Mouse (Mus musculus) liver (tissue): ENCODE data around the gene Rps21.

Source experiments
- DNase-seq: peaks from one replicate; pipeline ENCODE4 v3.0.0-alpha.2; 2020; ENCODE audit warnings: mixed read lengths

The Rps21 gene

GRCm38 (mm10) chr2:180257001-180257521, at the start of gene Rps21:
Gene Rps21 (plus strand): TSS chr2:180257377.
- DNase-seq, result peak; percentile 97

DNA sequence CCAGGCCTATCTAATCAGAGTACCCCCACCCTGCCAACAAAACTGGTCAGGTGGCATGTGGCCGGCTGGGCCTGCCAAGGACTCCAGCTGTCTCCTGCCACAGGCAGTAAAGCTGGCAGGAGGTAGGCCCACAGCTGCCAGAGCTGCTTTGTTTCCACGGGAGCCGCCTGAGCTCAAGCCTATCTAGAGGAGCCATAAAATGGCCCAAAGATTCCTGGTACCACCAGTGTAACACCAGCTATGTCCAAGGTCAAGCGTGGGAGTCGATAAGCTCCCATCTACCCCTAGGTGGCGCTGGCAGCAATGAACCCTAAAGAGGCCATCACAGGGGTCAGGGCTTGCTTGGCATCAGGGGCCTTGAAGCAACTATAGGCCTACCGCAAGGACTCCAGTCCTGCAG, 49.3 kb upstream of the Rps21 start:
- peak; percentile 54 for DNase-seq

- DNase-seq, result no peak
Observed at GRCm38 (mm10) chr2:180208976-180209375, 48.2 kb upstream of the Rps21 start.

DNA sequence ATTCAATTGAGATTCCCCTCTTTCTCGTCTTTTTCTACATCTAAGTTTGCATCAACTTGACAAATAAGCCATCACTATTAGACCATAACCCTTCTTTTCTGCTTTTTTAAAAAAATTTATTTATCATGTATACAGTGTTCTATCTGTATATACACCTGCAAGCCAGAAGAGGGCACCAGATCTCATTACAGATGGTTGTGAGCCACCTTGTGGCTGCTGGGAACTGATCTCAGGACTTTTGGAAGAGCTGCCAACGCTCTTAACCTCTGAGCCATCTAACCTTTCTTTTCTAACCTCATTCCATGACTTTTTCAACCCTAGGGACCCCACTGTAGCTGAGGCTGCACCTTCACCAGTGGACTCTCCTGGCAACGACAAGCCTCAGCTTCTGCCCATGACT, 44.9 kb upstream of the Rps21 start:
- no peak for DNase-seq

DNA sequence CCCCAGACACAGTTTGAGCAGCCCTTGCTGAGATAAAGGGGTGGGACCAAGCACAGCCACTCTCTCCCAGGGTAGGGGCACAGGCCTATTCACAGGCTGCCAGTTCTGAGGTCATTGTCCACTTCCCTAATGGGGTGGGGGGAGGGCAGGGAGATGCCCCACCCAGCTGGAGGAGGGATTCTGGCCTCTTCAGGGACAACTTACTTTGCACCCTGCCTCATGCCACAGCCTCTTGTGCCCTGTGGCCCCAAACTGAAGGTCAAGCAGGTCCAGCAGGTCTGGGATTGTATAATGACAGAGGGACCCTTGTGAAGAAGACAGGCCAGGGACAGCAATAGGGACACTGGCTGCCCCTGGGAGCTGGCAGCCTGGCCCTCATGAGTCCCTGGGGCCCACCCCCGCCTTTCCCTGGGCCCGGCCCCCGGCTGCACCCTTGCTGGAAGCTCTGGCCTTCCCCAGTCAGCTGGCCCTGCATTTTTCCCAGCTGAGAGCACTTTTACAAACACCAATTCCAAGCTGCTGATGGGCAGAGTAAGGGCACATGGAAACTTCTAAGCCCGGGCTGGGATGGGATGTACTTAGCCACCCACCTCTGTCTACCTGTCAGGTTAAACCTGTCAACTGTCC, 42.7 kb upstream of the Rps21 start:
- DNase-seq, result no peak

DNA sequence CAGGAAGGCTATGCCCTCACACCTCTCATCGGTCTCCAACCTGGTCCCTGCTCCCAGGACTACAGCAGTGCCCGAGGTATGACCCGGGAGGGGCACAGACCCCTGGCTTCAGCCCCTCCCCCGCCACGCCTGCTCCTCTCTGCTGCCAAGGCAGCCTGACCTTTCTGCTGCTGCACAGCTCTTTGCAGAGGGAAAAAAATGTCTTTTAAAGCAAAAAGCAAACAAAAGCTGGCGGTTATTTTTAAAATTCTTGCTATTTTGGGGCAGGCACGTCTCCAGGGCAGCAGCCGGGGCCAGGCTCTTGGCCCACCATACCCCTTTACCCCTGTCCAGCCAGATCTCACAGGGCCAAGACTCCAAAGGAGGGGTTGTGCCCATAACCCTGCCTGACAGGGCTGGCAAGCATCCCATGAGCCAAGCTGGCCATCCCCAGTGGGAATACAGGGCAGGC, 42.1 kb upstream of the Rps21 start:
- no peak for DNase-seq

DNA sequence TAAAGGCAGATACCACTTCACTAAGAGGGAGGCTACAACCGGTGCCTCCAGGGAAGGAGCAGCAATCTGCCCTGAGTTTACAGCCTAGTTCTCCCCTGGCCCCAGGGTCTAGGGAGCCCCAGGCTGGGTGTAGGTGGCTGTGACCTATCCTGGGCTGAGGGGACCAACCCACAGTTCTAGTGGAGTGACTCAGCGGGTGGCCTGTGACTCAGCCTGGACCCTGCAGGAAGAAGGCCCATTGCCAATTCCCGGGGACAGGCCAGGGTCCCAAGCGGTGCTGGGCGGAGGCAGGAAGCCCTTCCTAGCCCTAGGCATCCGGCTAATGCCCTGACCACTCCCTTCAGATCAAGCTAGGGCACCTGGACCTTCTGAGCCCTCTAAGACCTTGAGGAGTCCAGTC, 41.2 kb upstream of the Rps21 start:
- DNase-seq, result no peak

GRCm38 (mm10) chr2:180216921-180217320, 40.3 kb upstream of the Rps21 start:
- DNase-seq, result no peak

DNA sequence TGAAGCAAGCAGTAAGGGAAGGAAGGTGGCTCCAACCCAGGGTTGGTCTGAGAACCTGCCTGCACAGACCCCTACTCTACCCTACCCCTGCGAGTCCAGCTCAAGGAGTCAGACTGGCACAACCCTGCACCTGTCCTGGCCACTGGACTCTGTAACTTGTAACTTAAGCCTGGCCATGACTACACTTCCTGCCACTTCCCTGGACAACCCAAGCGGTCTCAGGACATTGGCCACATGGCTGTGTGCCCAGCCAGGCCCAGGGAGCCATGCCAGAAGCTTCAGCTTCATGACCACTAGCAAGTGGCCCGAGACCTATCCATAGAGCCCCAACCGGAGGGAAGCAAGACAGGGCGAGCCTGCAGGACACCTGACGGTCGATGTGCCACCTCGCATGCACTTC, 39.6 kb upstream of the Rps21 start:
- no peak for DNase-seq

- no peak for DNase-seq
Observed at GRCm38 (mm10) chr2:180218241-180218640, 38.9 kb upstream of the Rps21 start.

- DNase-seq, result no peak
Observed at GRCm38 (mm10) chr2:180218677-180219076, 38.5 kb upstream of the Rps21 start.

DNA sequence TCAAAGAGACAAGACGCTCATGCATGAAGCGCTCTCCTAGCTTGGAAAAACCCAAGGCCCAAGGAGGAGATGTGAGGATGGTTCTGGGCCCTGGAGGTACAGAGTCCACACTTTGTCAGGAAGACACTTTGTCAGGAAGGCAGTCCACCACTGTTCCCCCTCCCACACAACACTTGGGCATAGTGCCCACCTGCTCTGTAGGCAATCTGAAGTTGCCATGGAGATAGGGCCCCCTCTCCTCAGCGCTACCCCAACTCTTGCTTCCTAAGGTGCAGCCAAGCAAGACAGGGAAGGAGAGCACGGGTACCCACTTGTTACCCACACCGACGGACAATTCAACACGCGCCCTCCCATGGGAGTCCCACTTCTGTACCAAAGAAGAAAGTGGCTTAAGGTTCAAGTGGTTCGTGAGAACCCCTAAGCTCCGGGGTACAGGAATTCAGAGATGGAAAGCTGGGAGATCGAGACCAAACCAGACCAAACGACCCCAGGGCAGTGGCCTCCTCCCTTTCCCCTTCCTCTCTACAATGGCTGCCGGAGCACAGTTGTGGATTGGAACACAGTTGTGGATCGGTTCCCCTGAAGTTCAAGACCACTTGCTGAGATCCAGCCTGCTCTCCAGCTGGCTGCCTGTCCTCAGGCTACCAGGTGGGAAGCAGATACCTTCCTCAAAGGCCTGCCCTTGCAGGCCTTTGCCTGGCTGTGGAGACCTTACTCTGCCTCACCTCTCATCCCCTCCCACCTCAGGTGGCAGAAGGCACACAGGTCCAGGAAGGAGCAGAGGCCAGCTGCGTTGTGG, 37.8 kb upstream of the Rps21 start:
- DNase-seq, result no peak

GRCm38 (mm10) chr2:180220165-180220564, 37.0 kb upstream of the Rps21 start:
- DNase-seq, result no peak

- DNase-seq, result no peak
Observed at GRCm38 (mm10) chr2:180221051-180221450, 36.1 kb upstream of the Rps21 start.

- DNase-seq, result peak; percentile 42
Observed at GRCm38 (mm10) chr2:180222250-180222649, 34.9 kb upstream of the Rps21 start.

GRCm38 (mm10) chr2:180224647-180225043, 32.5 kb upstream of the Rps21 start:
- no peak for DNase-seq

DNA sequence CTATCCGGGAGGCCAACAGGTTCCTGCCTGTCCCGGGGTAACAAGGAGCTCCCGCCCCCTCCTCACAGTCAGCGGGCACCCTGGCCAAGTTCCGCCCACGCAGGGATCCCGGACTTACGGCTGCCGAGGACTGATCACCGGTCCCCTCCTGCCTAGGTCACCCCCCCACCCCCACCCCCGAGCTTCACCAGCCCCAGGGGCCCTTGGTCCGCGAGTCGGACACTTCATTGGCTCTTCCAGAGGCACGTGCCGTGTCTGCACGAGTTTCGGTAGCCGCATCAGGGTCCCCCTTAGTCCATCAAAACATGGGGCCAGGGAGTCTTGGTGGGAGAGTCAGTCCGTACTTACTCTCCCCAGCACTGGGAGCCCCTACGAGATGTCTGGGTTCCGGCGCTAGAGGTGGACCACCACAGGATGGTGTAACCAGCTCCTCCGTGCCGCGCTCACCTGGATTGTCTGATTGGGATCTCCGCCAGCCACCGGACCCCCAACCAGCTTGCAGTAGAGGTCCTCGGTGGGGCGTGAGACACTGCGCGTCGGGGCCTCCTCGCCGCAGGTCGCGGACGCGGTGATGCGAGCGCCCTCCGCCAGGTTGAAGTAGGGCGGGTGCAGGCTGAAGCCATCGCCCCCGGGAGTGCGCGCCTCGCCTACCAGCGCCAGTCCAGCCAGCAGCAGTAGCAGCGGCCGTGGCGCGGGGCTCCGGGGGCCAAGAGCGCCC, 32.0 kb upstream of the Rps21 start:
- DNase-seq, result no peak

DNA sequence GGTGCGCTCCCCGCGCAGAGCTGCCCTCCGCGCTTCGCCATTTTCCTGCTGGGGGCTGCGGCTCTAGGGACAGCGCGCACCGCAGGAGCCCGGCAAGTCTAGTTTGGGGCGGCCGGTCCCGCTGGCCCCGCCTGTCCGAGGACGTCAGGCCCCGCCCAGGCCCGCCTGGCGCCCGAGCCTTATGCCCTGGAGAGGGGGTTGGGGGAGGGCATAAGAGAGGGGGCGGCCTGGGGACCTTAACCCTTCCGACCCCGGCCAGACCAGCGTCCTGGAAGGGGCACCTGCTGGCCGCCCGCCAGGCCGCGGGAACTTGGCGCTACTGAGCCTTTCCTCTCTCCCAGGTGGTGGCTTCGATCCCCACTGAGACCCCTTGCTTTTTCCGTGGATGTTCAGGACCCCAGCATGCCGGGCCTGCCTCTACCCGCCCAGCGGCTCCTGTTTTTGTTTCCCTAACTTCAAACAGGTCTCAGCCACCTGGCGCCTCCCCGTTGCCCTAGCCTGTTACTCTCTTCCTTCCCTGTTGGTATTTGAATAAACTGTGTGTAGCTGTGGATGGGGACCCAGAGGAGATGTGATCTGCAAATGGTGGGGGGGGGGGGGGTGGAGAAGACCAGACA, 31.3 kb upstream of the Rps21 start, which contains the start of gene Lama5:
TSS of gene Lama5 (minus strand) at position 98 of the 617 bp plus-strand sequence.
- peak; percentile 67 for DNase-seq

- peak; percentile 70 for DNase-seq
Observed at GRCm38 (mm10) chr2:180227262-180228059, 29.7 kb upstream of the Rps21 start.

GRCm38 (mm10) chr2:180228060-180228458, 29.1 kb upstream of the Rps21 start:
- DNase-seq, result no peak

DNA sequence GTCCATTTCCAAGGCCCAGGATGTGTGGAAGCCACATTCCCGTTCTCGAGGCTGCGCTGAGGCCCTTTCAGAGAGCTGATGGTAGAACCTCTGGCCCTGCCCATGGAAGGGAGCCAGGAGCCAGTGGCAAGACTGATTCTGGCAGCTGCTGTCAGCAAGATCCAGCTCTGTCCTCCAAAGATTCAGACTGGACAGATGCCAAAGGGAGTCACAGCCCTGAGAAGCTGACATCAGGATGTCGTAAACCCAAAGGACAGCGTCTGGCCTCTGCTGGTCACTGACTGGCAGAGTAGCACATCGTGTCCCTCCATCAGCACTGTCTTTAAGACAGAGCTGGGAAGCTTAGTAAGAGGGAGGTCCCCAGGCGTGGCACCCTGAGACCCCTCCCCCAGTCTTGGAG, 28.6 kb upstream of the Rps21 start:
- DNase-seq, result no peak

DNA sequence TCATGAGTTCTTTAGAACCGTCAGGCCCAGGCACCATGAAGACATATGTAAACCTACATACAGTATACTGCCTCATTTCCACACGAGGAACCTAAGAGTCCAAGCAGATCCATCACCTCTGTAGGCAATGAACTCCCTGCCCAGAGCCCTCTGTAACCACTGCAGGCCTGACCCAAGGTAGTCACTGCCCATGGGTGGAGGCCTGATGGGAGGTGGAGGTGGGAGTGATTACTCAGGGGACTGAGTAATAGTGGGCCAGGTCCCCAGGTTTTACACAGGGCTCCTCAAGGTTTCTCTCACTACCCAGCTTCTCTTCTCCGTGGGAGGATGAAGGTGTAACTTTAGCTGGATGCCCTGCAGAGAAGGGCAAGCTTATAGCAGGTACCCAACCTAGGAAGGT, 28.0 kb upstream of the Rps21 start:
- DNase-seq, result no peak
